Mouse (Mus musculus) lung, adult 2 months (tissue): Measurements from ENCODE around the gene Pdha2.

Experiments used
- CTCF ChIP-seq: fragments of 200-500 bp; IDR thresholded peaks from 2 replicates; pipeline ENCODE4 v1.5.1; 2011; ENCODE audit warnings: mild to moderate bottlenecking, low read length, control low read depth; ENCODE audit not compliant: insufficient read depth
- POLR2A ChIP-seq: fragments of 200-500 bp; IDR thresholded peaks from 2 replicates; pipeline ENCODE4 v1.6.1; 2011; ENCODE audit warnings: low read depth, mild to moderate bottlenecking, control low read depth, low read length, borderline replicate concordance; ENCODE audit errors: extremely low read depth

DNA sequence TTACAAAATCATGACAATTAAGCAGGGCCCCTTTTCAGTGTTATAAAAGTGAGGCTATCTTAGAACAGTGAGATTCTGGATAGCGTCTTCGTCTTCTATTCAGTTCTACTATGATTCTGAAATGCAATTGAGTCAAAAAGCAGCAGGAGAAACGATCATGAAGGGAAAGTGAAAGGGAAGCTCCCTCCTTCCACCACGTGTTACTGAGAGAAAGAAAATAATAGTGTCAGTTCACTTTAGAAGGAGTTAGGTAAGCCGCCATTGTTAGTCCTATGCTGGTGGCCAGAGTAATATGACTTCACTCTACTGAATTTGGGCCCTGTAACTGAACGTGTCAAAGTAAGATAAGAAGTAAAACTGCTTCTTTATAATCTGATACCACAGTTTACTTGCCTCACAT is 4.1 kb upstream of the Pdha2 start:
- TF ChIP-seq POLR2A = no peak
- TF ChIP-seq CTCF = no peak
